Mouse (Mus musculus): ENCODE measurements around the gene Tcerg1l. TPM values are rescaled to one million over a fixed set of nuclear protein-coding genes. Genes with fewer than 3 reads are reported as not detected.

The Tcerg1l gene
- polyA plus RNA-seq, 1 experiment = 0.51 TPM

GRCm38 (mm10) chr7:138332504-138333168 lies 64.9 kb downstream of the Tcerg1l start:
- WGBS = 77% methylated on average over 4 of the region's 4 CpGs
- H3K4me1 ChIP-seq (ENCODE audit: control insufficient read depth, insufficient read depth, insufficient read length) = no peaks in the 10 kb centered on the region
- TF ChIP-seq CTCF (IDR thresholded peaks at IDR 0.05; ENCODE audit: extremely low read depth, insufficient read depth, insufficient read length, insufficient replicate concordance) (no peak), POLR2A (IDR thresholded peaks at IDR 0.05; ENCODE audit: low read depth, low read length) (no peak)
- H3K27me3 ChIP-seq (ENCODE audit: control insufficient read depth, insufficient read depth, low read length) = no peaks in the 10 kb centered on the region
- no peak overlapping the region for H3K4me3 ChIP-seq (ENCODE audit: extremely low read depth, insufficient read depth, insufficient read length)
- no peak overlapping the region for H3K27ac ChIP-seq (ENCODE audit: insufficient read depth, low read length)
- no peak for DNase-seq (ENCODE audit: low read depth in 1 of 2, low spot score in 2 of 2)
- H3K36me3 ChIP-seq (ENCODE audit: control insufficient read depth, insufficient read depth, low read length) = no peaks in the 10 kb centered on the region

DNA sequence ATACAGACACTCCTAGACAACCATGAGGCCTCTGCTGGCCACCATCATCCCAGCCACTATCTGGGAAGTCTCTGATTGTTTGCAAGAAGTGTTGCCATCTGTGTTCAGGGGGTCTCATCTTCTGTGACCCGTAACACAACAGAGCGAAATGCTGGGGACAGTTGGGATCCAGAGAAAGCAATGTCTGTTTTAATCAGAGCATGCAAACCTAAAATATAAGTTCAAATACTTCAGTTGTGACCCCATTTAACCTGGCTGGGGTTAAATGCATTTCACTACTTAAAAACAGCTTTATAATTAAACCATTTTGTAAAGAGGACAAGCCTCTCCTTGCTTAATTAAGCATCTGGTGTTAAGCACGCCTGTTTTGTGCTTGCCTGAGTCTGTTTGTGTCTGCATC lies 66.3 kb downstream of the Tcerg1l start:
- H3K4me1 ChIP-seq (ENCODE audit: control insufficient read depth, insufficient read depth, insufficient read length) = no peaks in the 10 kb centered on the region

DNA sequence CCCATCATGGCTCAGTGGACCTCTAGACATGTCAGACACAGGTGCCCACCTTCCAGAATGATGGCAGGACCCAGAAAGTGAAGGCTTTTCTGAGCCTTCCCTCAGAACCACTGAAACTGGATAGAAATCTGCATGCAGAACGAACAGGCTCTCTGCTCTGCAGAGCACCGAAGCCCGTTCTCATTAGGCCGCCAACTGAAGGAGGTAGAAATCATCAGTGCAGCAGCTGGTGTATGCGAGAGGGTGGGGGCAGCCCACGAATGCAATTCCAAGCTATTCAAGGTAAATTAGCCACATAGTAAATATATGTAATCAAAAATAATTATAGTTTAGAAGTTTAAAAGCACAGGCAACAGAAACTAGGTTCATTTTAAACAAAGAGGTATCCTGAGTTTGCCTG lies 68.9 kb downstream of the Tcerg1l start:
- WGBS = 87% methylated on average over 6 of the region's 6 CpGs
- Histone ChIP-seq H3K4me1 (ENCODE audit: control insufficient read depth, insufficient read depth, insufficient read length) (no peaks in the 10 kb centered on the region), H3K27me3 (ENCODE audit: control insufficient read depth, insufficient read depth, low read length) (no peaks in the 10 kb centered on the region), H3K27ac (ENCODE audit: insufficient read depth, low read length) (no peak overlapping the region), H3K4me3 (ENCODE audit: extremely low read depth, insufficient read depth, insufficient read length) (no peak overlapping the region), H3K36me3 (ENCODE audit: control insufficient read depth, insufficient read depth, low read length) (no peaks in the 10 kb centered on the region)
- TF ChIP-seq POLR2A (IDR thresholded peaks at IDR 0.05; ENCODE audit: low read depth, low read length) = no peak
- no peak for TF ChIP-seq CTCF (IDR thresholded peaks at IDR 0.05; ENCODE audit: extremely low read depth, insufficient read depth, insufficient read length, insufficient replicate concordance)
- no peak for DNase-seq (ENCODE audit: low read depth in 1 of 2, low spot score in 2 of 2)

More for the DNA sequence above, 66.3 kb downstream of the Tcerg1l start:
- no peak for TF ChIP-seq POLR2A (IDR thresholded peaks at IDR 0.05; ENCODE audit: low read depth, low read length)
- no peak for TF ChIP-seq CTCF (IDR thresholded peaks at IDR 0.05; ENCODE audit: extremely low read depth, insufficient read depth, insufficient read length, insufficient replicate concordance)
- Histone ChIP-seq H3K36me3 (ENCODE audit: control insufficient read depth, insufficient read depth, low read length) (no peaks in the 10 kb centered on the region), H3K27me3 (ENCODE audit: control insufficient read depth, insufficient read depth, low read length) (no peaks in the 10 kb centered on the region), H3K4me3 (ENCODE audit: extremely low read depth, insufficient read depth, insufficient read length) (no peak overlapping the region), H3K27ac (ENCODE audit: insufficient read depth, low read length) (no peak overlapping the region)
- 83% methylated on average over 3 of the region's 3 CpGs for WGBS
- DNase-seq (ENCODE audit: low read depth in 1 of 2, low spot score in 2 of 2) = no peak

- H3K27me3 ChIP-seq (ENCODE audit: control insufficient read depth, insufficient read depth, low read length) = no peaks in the 10 kb centered on the region
- H3K36me3 ChIP-seq (ENCODE audit: control insufficient read depth, insufficient read depth, low read length) = no peaks in the 10 kb centered on the region
- H3K27ac ChIP-seq (ENCODE audit: insufficient read depth, low read length) = no peak overlapping the region
- 67% methylated on average over 3 of the region's 3 CpGs for WGBS
- no peak overlapping the region for H3K4me3 ChIP-seq (ENCODE audit: extremely low read depth, insufficient read depth, insufficient read length)
- no peaks in the 10 kb centered on the region for H3K4me1 ChIP-seq (ENCODE audit: control insufficient read depth, insufficient read depth, insufficient read length)
- TF ChIP-seq CTCF (IDR thresholded peaks at IDR 0.05; ENCODE audit: extremely low read depth, insufficient read depth, insufficient read length, insufficient replicate concordance) (no peak), POLR2A (IDR thresholded peaks at IDR 0.05; ENCODE audit: low read depth, low read length) (no peak)
- DNase-seq (ENCODE audit: low read depth in 1 of 2, low spot score in 2 of 2) = no peak
Observed at GRCm38 (mm10) chr7:138326760-138327159, 70.8 kb downstream of the Tcerg1l start.

DNA sequence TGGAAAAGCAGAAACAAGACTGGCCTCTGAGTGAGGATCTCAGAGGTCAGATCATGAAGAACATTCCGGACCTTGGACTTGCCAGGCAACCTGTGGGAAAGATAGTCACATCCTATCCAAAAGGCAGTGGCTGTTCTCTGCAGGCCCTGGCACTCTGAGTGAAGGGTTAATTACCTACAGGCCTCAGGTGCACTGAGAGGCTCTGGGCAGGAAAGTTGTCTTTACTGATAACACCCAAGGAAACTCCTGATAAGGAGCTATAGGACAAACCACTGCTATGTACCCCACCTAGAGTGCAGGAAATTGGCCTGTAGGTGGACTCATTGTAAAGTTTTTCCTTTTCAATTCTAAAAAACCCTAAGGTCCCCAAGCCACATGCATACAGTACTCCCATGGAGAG lies 83.8 kb downstream of the Tcerg1l start:
- WGBS = 96% methylated on average over 1 of the region's 1 CpGs
- Histone ChIP-seq H3K4me1 (ENCODE audit: control insufficient read depth, insufficient read depth, insufficient read length) (no peaks in the 10 kb centered on the region), H3K27me3 (ENCODE audit: control insufficient read depth, insufficient read depth, low read length) (no peaks in the 10 kb centered on the region), H3K36me3 (ENCODE audit: control insufficient read depth, insufficient read depth, low read length) (no peaks in the 10 kb centered on the region), H3K27ac (ENCODE audit: insufficient read depth, low read length) (no peak overlapping the region), H3K4me3 (ENCODE audit: extremely low read depth, insufficient read depth, insufficient read length) (no peak overlapping the region)
- no peak for DNase-seq (ENCODE audit: low read depth in 1 of 2, low spot score in 2 of 2)
- TF ChIP-seq CTCF (IDR thresholded peaks at IDR 0.05; ENCODE audit: extremely low read depth, insufficient read depth, insufficient read length, insufficient replicate concordance) (no peak), POLR2A (IDR thresholded peaks at IDR 0.05; ENCODE audit: low read depth, low read length) (no peak)

GRCm38 (mm10) chr7:138306126-138306525 lies 91.4 kb downstream of the Tcerg1l start:
- WGBS = 64% methylated on average over 3 of the region's 3 CpGs
- H3K27me3 ChIP-seq (ENCODE audit: control insufficient read depth, insufficient read depth, low read length) = no peaks in the 10 kb centered on the region
- DNase-seq (ENCODE audit: low read depth in 1 of 2, low spot score in 2 of 2) = no peak
- H3K36me3 ChIP-seq (ENCODE audit: control insufficient read depth, insufficient read depth, low read length) = no peaks in the 10 kb centered on the region
- H3K4me1 ChIP-seq (ENCODE audit: control insufficient read depth, insufficient read depth, insufficient read length) = no peaks in the 10 kb centered on the region
- H3K27ac ChIP-seq (ENCODE audit: insufficient read depth, low read length) = no peak overlapping the region
- TF ChIP-seq CTCF (IDR thresholded peaks at IDR 0.05; ENCODE audit: extremely low read depth, insufficient read depth, insufficient read length, insufficient replicate concordance) (no peak), POLR2A (IDR thresholded peaks at IDR 0.05; ENCODE audit: low read depth, low read length) (no peak)
- no peak overlapping the region for H3K4me3 ChIP-seq (ENCODE audit: extremely low read depth, insufficient read depth, insufficient read length)

DNA sequence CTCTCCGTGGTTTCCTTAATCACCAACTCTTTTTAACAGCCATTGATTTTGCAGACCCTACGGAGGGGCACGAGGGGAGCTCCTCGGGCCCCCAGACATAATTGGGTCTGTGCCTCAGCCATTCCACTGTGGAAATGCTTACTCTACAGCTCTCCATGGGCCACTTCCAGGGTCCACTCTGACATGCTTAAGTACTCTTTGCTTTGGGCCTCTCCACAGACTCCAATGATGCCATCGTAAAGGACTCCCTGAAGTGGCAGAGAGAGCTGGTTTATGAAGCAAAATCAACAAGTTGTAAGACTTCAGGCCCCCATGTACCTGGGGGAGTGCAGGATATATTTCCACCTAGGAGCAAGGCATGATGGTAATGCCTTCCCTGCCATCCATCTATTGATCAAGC lies 112.7 kb downstream of the Tcerg1l start:
- WGBS = 82% methylated on average over 5 of the region's 5 CpGs
- H3K36me3 ChIP-seq (ENCODE audit: control insufficient read depth, insufficient read depth, low read length) = no peaks in the 10 kb centered on the region
- no peak for DNase-seq (ENCODE audit: low read depth in 1 of 2, low spot score in 2 of 2)
- no peaks in the 10 kb centered on the region for H3K4me1 ChIP-seq (ENCODE audit: control insufficient read depth, insufficient read depth, insufficient read length)
- no peaks in the 10 kb centered on the region for H3K27me3 ChIP-seq (ENCODE audit: control insufficient read depth, insufficient read depth, low read length)
- no peak overlapping the region for H3K27ac ChIP-seq (ENCODE audit: insufficient read depth, low read length)
- TF ChIP-seq CTCF (IDR thresholded peaks at IDR 0.05; ENCODE audit: extremely low read depth, insufficient read depth, insufficient read length, insufficient replicate concordance) (no peak), POLR2A (IDR thresholded peaks at IDR 0.05; ENCODE audit: low read depth, low read length) (no peak)
- no peak overlapping the region for H3K4me3 ChIP-seq (ENCODE audit: extremely low read depth, insufficient read depth, insufficient read length)
